Mouse (Mus musculus) layer of hippocampus, adult 11-12 months (tissue): Measurements from ENCODE around the gene Gm21883.
"Not testable (repeated sequence)": the region's sequence is repeated elsewhere in the genome, so short reads cannot be mapped to it uniquely, and the experiment has no call there.

Experiments
- DNase-seq: peaks from one replicate; pipeline ENCODE4 v3.0.0; 2022; ENCODE audit warnings: low spot score

Gene Gm21883

DNA sequence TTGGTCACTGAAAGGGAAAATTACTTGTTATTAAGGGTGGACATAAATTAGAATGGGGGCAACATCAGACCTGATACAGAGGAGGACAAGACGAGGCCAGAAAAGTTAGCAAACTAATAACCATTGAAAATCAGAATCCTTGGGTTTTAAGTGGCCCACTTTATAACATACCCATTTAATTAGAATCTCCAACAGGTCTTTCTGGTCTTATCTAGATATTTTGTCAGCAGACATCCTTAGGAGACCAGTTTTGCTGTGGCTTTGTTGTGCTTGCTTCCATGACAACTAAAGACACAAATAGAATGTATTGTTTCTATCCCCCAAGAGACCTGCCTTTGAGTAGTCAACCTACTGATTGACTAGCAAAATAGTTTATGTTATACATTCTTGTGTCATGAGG is at the start of gene Gm21883:
Gm21883 (minus strand) TSS at position 101 of the 400 bp plus-strand sequence.
- not testable (repeated sequence) for DNase-seq

DNA sequence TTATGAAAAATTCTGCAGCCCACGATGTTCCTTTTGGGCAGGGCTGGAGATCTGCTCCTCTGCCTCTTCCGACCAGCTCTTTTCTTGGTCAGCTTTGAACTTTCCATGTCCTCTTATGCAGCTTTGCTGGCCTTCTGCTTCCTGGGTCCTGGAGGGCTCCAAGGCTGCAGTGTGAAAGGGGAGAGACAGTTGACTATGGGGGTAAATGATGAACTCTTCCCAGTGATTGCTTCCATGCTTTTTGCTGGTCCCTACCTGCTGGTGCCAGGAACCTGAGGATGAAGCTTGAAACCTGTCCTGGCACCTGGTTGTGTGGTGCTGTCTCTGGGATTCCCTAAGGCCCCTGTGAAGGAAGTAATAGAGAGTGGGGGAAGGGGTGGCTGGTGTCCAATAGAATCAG is 44.7 kb upstream of the Gm21883 start, which contains the start of gene Spin2e:
Spin2e (minus strand) TSS at position 101 of the 400 bp plus-strand sequence.
- DNase-seq = not testable (repeated sequence)
